Mouse (Mus musculus): ENCODE measurements around the gene Asb8.

The Asb8 gene

GRCm38 (mm10) chr15:98165525-98165924, at the start of gene Asb8:
Gene Asb8 (minus strand): TSS chr15:98165625.
- DNase-seq = no peak

- no peak for DNase-seq
Measured at GRCm38 (mm10) chr15:98214130-98214529, 48.7 kb upstream of the Asb8 start.

GRCm38 (mm10) chr15:98213336-98213870, 48.0 kb upstream of the Asb8 start:
- no peak for DNase-seq

DNA sequence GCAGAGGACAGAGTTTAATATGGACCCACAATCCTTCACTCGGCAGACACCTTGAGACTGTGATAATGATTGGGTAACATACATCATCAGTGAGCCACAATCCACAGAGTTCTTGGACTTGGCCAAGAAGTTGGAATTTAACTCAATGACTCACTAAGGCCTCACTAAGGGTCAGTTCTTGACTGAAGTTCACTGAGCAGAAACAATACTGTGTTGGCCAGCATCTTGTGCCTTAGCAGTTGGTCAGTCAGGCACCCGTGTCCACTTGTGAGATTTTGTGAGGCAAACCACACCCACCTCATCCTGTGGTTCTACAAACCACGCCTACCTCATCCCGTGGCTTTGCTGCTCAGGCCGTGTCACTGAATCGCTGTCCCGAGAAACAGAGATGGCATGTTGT, 44.3 kb upstream of the Asb8 start:
- no peak for DNase-seq

- DNase-seq = no peak
Measured at GRCm38 (mm10) chr15:98195442-98195841, 30.0 kb upstream of the Asb8 start, which contains the start of gene Olfr288. Gene Olfr288 (minus strand): TSS chr15:98195542.

DNA sequence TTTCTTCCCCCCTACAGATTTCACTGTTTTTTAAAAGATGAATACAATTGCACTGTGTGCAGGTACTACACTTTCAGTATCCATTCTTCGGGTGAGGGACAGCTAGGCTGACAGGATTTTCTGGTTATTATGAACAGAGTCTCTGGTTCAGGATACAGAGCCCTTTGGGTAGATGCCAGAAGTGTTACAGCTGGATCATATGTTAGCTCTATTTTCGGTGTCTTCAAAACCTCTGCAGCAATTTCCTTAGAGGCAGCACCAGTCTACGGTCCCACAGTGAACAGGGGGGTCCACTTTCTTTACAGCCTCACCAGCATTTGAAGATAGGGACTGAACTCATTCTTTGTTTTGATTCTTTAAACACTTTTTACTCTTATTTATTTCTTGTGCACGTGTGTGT, 19.0 kb upstream of the Asb8 start:
- no peak for DNase-seq

GRCm38 (mm10) chr15:98181856-98182570, 16.6 kb upstream of the Asb8 start:
- no peak for DNase-seq

GRCm38 (mm10) chr15:98181132-98181711, 15.8 kb upstream of the Asb8 start:
- DNase-seq = peak; percentile 62 to 76

GRCm38 (mm10) chr15:98180567-98181131, 15.2 kb upstream of the Asb8 start:
- no peak for DNase-seq

DNA sequence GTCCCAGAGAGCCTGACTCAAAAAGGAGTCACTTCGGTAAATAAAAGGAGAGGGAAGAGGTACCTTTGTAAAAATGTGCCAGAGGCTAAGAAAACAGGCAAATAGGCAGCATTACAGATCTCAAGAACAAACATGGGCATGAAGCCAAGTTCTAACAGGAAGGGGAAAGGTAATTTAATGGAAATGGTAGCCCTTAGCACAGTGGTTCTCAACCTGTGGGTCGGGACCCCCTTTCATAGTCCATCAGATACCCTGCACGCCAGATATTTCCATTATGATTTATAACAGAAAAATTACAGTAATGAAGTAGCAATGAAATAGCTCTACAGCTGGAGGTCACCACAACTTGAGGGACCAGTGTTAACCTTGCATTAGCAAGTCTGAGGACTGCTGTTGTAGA, 11.9 kb upstream of the Asb8 start:
- DNase-seq = no peak

- DNase-seq = no peak
Measured at GRCm38 (mm10) chr15:98173821-98174220, 8.4 kb upstream of the Asb8 start.

DNA sequence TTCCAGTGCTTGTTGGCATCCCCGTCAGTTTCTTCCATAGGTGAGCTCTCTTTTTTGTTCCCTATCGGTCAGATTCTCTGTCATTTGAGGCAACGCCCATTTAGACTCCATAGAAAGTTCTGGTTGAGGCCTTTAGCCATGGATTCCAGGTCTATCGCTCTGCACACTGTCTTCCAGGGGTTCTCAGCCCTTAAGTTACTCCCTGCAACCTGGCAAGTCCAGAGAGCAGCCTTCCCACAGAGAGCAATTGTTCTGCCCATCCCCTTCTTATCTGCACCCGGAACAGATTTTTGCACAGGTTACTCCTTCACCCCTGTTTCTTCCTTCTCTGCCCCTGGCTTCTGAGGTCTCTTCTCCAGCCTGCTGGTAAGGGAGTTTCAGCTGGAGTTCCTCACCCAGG, 6.7 kb upstream of the Asb8 start:
- DNase-seq = no peak

DNA sequence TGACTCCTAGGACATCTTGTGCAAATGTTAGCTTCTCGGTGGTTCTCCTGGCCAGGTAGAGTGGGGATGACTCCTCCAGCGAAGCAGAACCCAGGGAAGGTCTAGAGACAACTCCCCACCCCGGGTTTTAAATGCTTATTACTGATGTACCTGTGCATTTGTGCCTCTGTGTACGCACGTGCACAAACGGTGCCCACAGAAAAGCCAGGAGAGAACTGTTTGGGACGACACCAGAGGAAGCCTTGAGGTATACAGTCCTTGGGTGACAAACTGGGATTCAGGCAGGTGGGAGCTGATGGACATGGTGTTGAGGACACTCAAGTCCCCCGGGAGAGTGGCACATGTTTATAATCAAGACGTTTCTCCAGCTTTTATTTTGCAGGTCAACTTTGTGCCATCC, 5.5 kb upstream of the Asb8 start:
- DNase-seq = no peak

GRCm38 (mm10) chr15:98170365-98170764, 4.9 kb upstream of the Asb8 start:
- no peak for DNase-seq

DNA sequence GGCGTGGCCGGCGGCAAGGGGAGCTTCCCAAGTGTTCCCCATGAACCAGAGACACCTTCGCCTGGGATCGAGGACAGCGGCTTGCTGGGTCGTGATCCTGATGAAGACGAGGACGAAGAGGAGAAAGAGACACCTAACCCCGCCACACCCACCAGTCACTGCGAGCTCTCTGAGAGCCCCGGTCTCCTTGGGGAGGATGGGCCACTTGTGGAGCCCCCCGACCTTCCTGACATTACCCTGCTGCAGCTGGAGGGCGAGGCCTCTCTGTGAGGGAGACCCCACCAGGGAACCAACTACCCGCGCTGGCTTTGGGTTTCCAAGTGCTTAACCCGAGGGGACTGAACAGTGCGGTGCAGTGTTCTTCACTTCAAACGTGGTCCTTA, 3.2 kb upstream of the Asb8 start:
- no peak for DNase-seq

DNA sequence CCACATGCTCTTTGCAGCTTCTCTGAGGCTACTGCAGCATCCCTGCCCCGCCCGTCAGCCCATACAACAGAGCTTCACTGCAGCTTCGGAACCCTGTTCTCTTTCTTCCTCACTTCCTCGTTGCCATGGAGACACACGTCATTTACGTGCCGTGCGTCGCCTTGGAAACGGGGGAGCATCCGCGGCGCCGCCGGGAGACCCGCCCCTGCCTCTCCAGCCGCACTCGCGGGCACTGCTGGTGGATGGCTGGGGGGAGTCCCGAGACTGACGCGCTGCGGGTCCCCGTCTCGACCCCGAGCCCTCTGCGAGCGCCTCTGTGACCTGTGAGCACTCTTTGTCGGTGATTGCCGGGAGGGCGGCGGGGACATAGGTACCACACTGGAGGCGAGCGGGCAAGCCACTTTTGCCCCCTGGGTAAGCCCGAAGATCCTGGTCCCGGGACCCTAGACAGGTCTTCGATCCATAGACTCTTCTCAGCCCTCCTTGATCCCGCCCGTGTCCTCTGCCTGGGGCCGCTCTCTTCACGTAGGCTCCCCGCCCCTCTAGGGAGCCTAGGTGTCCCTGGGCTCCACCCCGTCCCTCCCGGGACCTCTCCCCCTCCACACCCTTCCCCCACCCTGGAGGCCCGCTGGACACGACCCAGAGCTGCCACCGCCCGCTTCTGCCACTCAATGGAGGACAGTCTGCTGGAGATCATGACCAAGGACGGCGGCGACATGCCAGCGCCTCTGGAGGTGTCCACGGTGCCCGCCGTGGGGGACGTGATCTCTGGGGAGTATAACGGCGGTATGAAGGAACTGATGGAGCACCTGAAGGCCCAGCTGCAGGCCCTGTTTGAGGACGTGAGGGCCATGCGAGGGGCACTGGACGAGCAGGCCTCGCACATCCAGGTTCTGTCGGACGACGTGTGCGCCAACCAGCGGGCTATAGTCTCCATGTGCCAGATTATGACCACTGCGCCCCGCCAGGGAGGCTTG, 2.5 kb upstream of the Asb8 start:
- peak; percentile 42 to 50 for DNase-seq

DNA sequence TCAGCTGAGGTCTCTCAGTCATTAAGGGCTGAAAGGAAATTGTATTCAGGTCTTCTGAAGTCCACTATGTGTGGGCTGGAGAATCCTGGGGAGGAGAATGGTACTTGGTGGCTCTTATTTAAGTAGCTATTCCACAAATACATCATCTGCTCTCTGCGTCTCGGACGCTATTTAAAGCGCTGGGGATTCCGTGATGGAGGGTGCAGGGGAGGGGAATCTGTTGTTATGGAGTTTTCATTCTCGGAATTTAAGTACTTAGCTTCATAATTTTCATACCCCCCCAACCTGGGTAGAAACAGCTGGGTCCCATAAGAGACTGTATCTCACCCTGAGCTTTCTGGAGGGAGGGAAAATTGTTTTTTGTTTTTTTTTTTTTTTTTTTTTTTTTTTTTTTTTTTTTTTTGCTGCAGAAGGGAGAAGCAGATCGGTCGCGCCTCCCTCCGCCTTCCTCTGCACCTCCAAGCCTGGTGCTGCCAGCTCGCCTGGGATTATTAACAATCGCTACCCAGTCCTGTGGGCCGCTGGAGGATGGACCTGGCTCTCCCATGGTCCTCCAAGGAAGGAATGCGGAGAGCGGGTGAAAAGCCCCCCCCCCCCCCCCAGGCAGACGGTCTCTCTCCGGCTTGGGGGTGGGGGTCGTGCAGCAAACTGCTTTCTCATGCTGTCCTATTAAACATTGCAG, 1.7 kb upstream of the Asb8 start, which contains the start of gene Ccdc184:
Gene Ccdc184, plus strand, starts transcription at position 196 of the 682 bp plus-strand sequence.
- DNase-seq = no peak

- no peak for DNase-seq
Measured at GRCm38 (mm10) chr15:98162561-98162960, 2.9 kb downstream of the Asb8 start.

GRCm38 (mm10) chr15:98161026-98161805, 4.2 kb downstream of the Asb8 start:
- DNase-seq = no peak

DNA sequence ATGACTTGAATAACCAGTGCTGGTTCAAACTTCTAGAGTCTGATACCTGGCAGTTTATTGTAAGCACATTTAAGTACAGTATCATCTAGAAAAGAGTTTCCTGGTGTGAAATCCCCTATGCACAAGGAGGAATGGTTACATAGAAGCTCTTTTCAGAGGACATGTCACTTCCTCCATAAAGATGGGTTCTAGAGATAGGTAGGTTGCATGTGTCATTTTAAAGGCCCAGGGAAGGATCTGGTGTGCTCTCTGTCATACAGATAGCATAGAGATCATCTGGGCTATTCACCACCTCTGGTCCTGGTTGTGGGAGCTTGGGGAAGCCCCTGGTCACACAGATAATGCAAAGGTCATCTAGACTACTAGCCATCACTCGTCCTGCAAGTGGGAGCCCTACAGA, 8.2 kb downstream of the Asb8 start:
- no peak for DNase-seq

DNA sequence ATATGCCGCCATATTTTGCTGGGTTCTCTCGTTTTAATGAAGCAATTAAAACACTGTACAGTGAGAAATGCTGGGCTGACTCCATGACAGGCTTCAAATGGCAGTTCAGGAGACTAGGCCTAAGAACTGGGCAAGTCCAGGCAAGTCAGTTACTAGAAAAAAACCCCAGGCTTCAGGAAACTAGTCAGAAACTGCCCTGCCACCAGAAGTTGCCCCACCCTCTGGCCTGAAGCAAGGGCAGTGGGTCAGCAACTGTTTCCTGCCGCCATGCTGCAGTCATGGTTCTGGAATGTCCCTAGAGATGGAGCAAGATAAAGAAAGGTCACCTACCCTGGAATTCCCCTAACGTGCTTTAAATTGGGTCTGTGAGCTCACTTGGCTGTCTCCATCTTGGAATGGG, 9.5 kb downstream of the Asb8 start:
- DNase-seq = no peak

Data from spleen, adult 18-20 months (tissue).